Mouse (Mus musculus) CD4-positive, CD25-positive, alpha-beta regulatory T cell, adult 9 weeks (primary cell): ENCODE results near the gene Gm3259. TPM values are rescaled to one million over a fixed set of nuclear protein-coding genes. Genes with fewer than 3 reads are reported as not detected.

ENCODE experiments used
- polyA plus RNA-seq: library from polyadenylated mRNA; unstranded; fragments of 100-300 nt; shearing (Covaris generic); gene quantifications from one replicate; pipeline ENCODE4 v1.2.1, GENCODE M21; 2017

Gm3259 gene
- polyA plus RNA-seq = not detected

GRCm38 (mm10) chr5:95305611-95306010, at the start of gene Gm3259:
Gene Gm3259 (plus strand): TSS chr5:95305911.

GRCm38 (mm10) chr5:95272668-95273067, 33.0 kb upstream of the Gm3259 start, which contains the start of gene Gm10424:
Gene Gm10424 (minus strand): TSS chr5:95272768.

Other genes starting within 250 kb of the Gm3259 start
- not detected for gene Gm7942, start 199.0 kb upstream of the Gm3259 start, polyA plus RNA-seq
- gene Gm16513, start 123.3 kb upstream of the Gm3259 start, polyA plus RNA-seq = 0.27 TPM
- gene Gm10424, start 33.1 kb upstream of the Gm3259 start, polyA plus RNA-seq = not detected
- gene D5Ertd577e, start 150.9 kb downstream of the Gm3259 start, polyA plus RNA-seq = not detected
- not detected for gene Gm3286, start 204.8 kb downstream of the Gm3259 start, polyA plus RNA-seq